Mouse (Mus musculus): ENCODE measurements around the gene B230217C12Rik. TPM values are rescaled to one million over a fixed set of nuclear protein-coding genes. Genes with fewer than 3 reads are reported as not detected.

Gene B230217C12Rik
- polyA plus RNA-seq, 1 experiment from 2014 or later: 15.1 TPM

DNA sequence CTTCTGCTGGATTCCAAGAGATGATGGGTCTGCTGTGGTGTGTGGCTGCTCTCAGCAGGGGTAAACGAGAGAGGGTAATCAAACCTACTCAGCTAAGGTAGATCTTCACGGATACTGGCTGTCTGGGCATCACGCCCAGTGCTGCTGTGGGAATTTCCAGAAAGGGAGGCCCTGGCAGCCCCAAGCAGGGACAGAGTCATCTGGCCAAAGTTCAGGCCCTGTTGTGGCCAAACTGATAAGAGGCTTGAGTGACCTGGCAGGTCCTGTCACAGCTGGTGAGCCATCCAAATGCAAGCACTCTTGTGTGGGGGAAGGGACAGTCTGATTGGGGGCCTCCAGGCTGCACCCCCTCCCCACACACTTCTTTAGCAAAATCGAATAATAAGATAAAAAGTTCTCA is 19.7 kb upstream of the B230217C12Rik start:
- Histone ChIP-seq H3K4me1 (peaks cover 38% of the 10 kb centered on the region), H3K4me2 (no peak overlapping the region), H3K27me3 (no peaks in the 10 kb centered on the region), H3K4me3 (replicated peaks) (no peak overlapping the region), H3K9me3 (no peaks in the 10 kb centered on the region), H3K27ac (no peak overlapping the region), H3K9ac (no peak overlapping the region), H3K36me3 (replicated peaks) (peaks cover 36% of the 10 kb centered on the region)
- no peak for ATAC-seq (ENCODE audit: low FRiP score)
- WGBS: 72% methylated on average over 4 of the region's 4 CpGs

DNA sequence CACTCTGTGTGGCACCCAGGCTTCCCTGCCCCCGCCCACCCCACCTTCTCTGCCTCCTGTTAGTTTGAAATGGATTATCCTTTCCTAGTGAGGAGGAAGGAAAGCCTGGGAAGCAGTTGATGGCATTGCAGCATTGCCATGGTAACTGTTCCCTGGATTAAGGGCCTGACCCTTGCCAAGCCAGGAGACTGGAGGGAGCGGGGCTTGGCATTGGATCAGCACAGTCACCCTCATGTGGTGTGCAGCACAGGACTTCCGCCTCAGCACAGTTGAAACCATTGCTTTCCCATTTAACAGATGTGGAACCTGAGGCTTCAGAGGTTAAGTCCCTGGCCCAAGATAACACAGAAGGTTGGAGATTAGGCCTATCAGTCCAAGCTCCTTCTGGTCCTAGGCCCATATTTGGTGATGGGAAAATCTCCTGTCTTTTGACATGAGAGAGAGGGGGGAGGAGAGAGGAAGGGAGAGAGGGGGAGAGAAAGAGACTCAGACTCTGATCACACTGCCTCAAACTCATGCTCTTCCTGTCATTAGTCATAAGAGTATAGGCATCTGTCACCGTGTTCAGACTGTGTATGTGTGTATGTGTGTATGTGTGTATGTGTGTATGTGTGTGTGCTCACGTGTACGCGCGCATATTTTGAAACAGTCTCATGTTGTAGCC is 19.0 kb upstream of the B230217C12Rik start:
- H3K27me3 ChIP-seq: no peaks in the 10 kb centered on the region
- 93% methylated on average over 8 of the region's 8 CpGs for WGBS
- peaks cover 38% of the 10 kb centered on the region for H3K36me3 ChIP-seq (replicated peaks)
- no peak overlapping the region for H3K4me3 ChIP-seq (replicated peaks)
- no peak for ATAC-seq (ENCODE audit: low FRiP score)
- no peak overlapping the region for H3K9ac ChIP-seq
- no peak overlapping the region for H3K27ac ChIP-seq
- peaks cover 31% of the 10 kb centered on the region for H3K4me1 ChIP-seq
- no peak overlapping the region for H3K4me2 ChIP-seq
- H3K9me3 ChIP-seq: no peaks in the 10 kb centered on the region

DNA sequence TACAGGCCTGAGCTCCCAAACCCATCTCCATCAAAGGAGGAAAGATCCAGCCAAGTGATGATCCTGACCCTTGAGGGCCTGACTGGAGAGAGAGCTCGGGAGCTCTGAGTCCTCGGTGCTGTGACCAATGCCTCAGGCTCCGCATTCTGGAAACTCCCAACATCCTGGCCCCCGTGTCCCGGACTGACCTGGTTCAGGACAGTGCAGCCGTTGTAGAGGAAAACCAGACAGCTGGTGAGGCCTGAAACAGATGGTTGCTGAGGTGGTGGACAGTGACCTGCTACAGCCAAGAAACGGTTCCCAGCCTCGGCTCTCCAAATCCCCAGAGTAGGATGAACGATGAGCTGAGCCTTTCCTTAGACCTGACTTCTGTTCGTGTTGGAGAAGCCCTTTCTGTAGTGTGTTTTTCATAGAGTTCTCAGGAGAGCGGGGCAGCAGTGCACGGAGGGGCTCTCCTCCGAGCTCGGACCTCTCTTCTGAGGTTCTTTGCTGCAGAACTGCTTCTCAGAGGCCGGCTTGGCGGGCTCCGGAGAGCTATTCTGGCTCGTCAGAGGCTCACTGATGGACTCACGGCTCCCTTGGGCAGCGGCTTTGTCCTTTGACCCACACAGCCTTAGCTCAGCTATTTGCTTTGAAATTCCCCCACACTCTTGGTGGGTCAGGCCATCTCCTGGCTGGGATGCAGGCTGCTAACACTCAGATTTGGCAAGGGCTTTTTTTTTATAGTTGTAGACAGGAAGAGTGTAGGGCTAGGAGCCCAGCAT is 17.6 kb upstream of the B230217C12Rik start:
- Histone ChIP-seq H3K9ac (no peak overlapping the region), H3K36me3 (replicated peaks) (peaks cover 49% of the 10 kb centered on the region), H3K27ac (no peak overlapping the region), H3K4me2 (no peak overlapping the region), H3K9me3 (no peaks in the 10 kb centered on the region), H3K4me3 (replicated peaks) (no peak overlapping the region), H3K4me1 (peaks cover 17% of the 10 kb centered on the region), H3K27me3 (no peaks in the 10 kb centered on the region)
- ATAC-seq (ENCODE audit: low FRiP score): no peak
- 84% methylated on average over 20 of the region's 20 CpGs for WGBS

- Histone ChIP-seq H3K36me3 (replicated peaks) (peaks cover 52% of the 10 kb centered on the region), H3K9me3 (no peaks in the 10 kb centered on the region), H3K4me2 (no peak overlapping the region), H3K4me3 (replicated peaks) (no peak overlapping the region), H3K4me1 (peaks cover 6% of the 10 kb centered on the region), H3K27ac (no peak overlapping the region), H3K27me3 (no peaks in the 10 kb centered on the region), H3K9ac (no peak overlapping the region)
- WGBS: 94% methylated on average over 11 of the region's 11 CpGs
- ATAC-seq (ENCODE audit: low FRiP score): no peak
These were observed 16.4 kb upstream of the B230217C12Rik start for GRCm38 (mm10) chr11:97824168-97824567.

DNA sequence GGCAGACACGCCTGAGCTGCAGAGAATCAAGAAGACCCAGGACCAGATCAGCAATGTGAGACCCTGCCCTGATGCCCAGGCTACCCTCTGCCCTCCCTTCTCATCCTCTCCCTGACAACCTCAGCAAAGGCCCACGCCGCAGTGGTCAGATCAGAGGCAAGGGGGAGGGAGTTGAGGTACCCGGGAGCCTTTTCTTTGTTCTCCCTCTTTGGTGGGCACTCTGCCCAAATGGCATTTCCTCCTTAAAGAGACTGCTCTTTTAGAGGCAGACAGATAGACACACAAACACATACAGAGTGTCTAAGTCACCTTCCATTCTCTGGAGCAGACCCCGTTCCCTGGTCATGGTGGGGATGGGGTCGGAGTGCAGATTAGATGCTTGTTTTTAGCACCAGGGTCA is 15.7 kb upstream of the B230217C12Rik start:
- WGBS: 77% methylated on average over 6 of the region's 6 CpGs

GRCm38 (mm10) chr11:97825295-97825694 is 15.3 kb upstream of the B230217C12Rik start:
- no peaks in the 10 kb centered on the region for H3K27me3 ChIP-seq
- H3K9ac ChIP-seq: no peak overlapping the region
- peaks cover 50% of the 10 kb centered on the region for H3K36me3 ChIP-seq (replicated peaks)
- H3K4me3 ChIP-seq (replicated peaks): no peak overlapping the region
- no peak for ATAC-seq (ENCODE audit: low FRiP score)
- no peak overlapping the region for H3K4me2 ChIP-seq
- H3K9me3 ChIP-seq: no peaks in the 10 kb centered on the region
- H3K27ac ChIP-seq: no peak overlapping the region
- WGBS: 94% methylated on average over 10 of the region's 10 CpGs
- peaks cover 3% of the 10 kb centered on the region; the same call in 1 of the 2 replicates for H3K4me1 ChIP-seq

More for the DNA sequence above, 15.7 kb upstream of the B230217C12Rik start:
- no peak overlapping the region for H3K4me2 ChIP-seq
- H3K27me3 ChIP-seq: no peaks in the 10 kb centered on the region
- H3K9ac ChIP-seq: no peak overlapping the region
- no peak for ATAC-seq (ENCODE audit: low FRiP score)
- H3K4me1 ChIP-seq: peaks cover 3% of the 10 kb centered on the region; the same call in 1 of the 2 replicates
- no peaks in the 10 kb centered on the region for H3K9me3 ChIP-seq
- peaks cover 53% of the 10 kb centered on the region for H3K36me3 ChIP-seq (replicated peaks)
- H3K4me3 ChIP-seq (replicated peaks): no peak overlapping the region
- no peak overlapping the region for H3K27ac ChIP-seq

- H3K36me3 ChIP-seq (replicated peaks): peaks cover 47% of the 10 kb centered on the region
These were observed 14.6 kb upstream of the B230217C12Rik start for GRCm38 (mm10) chr11:97825971-97826370.

DNA sequence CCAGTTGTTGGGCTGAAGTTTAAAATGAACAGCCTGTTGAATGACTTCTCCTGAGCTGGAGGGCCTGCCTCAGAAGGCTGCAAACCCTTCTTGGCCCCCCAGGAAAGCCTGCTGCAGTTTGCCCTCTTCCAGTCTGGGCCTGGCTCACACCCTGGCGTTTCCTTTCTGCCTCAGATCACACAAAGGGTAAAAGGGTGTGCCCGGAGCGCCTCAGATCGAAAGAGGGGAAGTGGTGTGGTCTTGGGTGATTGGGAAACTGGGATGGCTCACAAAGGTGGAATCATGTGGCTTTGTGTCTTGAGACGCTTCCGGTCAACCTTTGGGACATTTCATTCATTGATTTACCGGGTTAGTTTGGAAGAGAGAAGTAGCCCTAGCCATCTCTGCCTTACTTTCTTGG is 14.2 kb upstream of the B230217C12Rik start:
- H3K9me3 ChIP-seq: no peaks in the 10 kb centered on the region
- 81% methylated on average over 7 of the region's 7 CpGs for WGBS
- no peak for ATAC-seq (ENCODE audit: low FRiP score)
- peaks cover 43% of the 10 kb centered on the region for H3K36me3 ChIP-seq (replicated peaks)
- H3K27ac ChIP-seq: no peak overlapping the region
- H3K4me1 ChIP-seq: no peaks in the 10 kb centered on the region; the same call in 1 of the 2 replicates
- no peak overlapping the region for H3K4me2 ChIP-seq
- H3K4me3 ChIP-seq (replicated peaks): no peak overlapping the region
- H3K27me3 ChIP-seq: no peaks in the 10 kb centered on the region
- no peak overlapping the region for H3K9ac ChIP-seq

More at GRCm38 (mm10) chr11:97825971-97826370, 14.6 kb upstream of the B230217C12Rik start:
- H3K27ac ChIP-seq: no peak overlapping the region
- H3K27me3 ChIP-seq: no peaks in the 10 kb centered on the region
- WGBS: 77% methylated on average over 9 of the region's 9 CpGs
- no peak for ATAC-seq (ENCODE audit: low FRiP score)
- no peak overlapping the region for H3K4me3 ChIP-seq (replicated peaks)
- no peaks in the 10 kb centered on the region for H3K9me3 ChIP-seq
- H3K4me2 ChIP-seq: no peak overlapping the region
- no peaks in the 10 kb centered on the region; the same call in 1 of the 2 replicates for H3K4me1 ChIP-seq
- no peak overlapping the region for H3K9ac ChIP-seq

DNA sequence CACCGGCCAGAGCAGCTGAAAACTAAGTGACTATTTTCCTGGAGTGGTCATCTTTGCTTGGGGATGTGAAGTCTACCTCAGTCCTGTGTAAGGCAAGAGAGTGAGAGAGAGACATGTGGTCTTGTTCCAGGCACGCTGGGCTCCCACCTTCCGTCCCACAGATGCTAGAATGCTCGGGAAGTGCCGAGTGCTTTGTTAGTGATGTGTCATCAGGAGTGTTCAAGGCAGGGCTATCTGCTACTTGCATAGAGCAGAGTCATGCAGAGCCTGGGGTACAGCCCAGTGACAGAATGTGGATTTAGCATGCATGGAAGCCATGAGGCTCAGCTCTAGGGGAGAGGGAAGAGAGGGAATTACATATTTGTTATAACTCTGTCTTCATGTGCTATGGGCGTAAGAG is 12.9 kb upstream of the B230217C12Rik start:
- H3K9ac ChIP-seq: no peak overlapping the region
- H3K27ac ChIP-seq: no peak overlapping the region
- no peaks in the 10 kb centered on the region for H3K9me3 ChIP-seq
- H3K27me3 ChIP-seq: no peaks in the 10 kb centered on the region
- no peak overlapping the region for H3K4me2 ChIP-seq
- no peak for ATAC-seq (ENCODE audit: low FRiP score)
- 89% methylated on average over 6 of the region's 6 CpGs for WGBS
- no peak overlapping the region for H3K4me3 ChIP-seq (replicated peaks)
- H3K4me1 ChIP-seq: no peaks in the 10 kb centered on the region; the same call in 1 of the 2 replicates
- peaks cover 49% of the 10 kb centered on the region for H3K36me3 ChIP-seq (replicated peaks)

GRCm38 (mm10) chr11:97829365-97829764 is 11.2 kb upstream of the B230217C12Rik start:
- Histone ChIP-seq H3K9ac (no peak overlapping the region), H3K36me3 (replicated peaks) (peaks cover 58% of the 10 kb centered on the region), H3K27me3 (no peaks in the 10 kb centered on the region), H3K4me3 (replicated peaks) (no peak overlapping the region), H3K27ac (no peak overlapping the region), H3K9me3 (no peaks in the 10 kb centered on the region), H3K4me2 (no peak overlapping the region), H3K4me1 (no peaks in the 10 kb centered on the region; the same call in 1 of the 2 replicates)
- WGBS: 93% methylated on average over 7 of the region's 7 CpGs
- ATAC-seq (ENCODE audit: low FRiP score): no peak

- H3K9me3 ChIP-seq: no peaks in the 10 kb centered on the region
- H3K27me3 ChIP-seq: no peaks in the 10 kb centered on the region
- H3K9ac ChIP-seq: no peak overlapping the region
- no peaks in the 10 kb centered on the region; the same call in 1 of the 2 replicates for H3K4me1 ChIP-seq
- WGBS: 89% methylated on average over 12 of the region's 12 CpGs
- H3K4me3 ChIP-seq (replicated peaks): no peak overlapping the region
- H3K4me2 ChIP-seq: no peak overlapping the region
- peaks cover 58% of the 10 kb centered on the region for H3K36me3 ChIP-seq (replicated peaks)
- H3K27ac ChIP-seq: no peak overlapping the region
- ATAC-seq (ENCODE audit: low FRiP score): no peak
These were observed 10.6 kb upstream of the B230217C12Rik start for GRCm38 (mm10) chr11:97829913-97830476.

- H3K27me3 ChIP-seq: no peaks in the 10 kb centered on the region
- peaks cover 58% of the 10 kb centered on the region for H3K36me3 ChIP-seq (replicated peaks)
- no peaks in the 10 kb centered on the region for H3K4me1 ChIP-seq
- no peak for ATAC-seq (ENCODE audit: low FRiP score)
- H3K27ac ChIP-seq: no peak overlapping the region
- 85% methylated on average over 6 of the region's 6 CpGs for WGBS
- no peaks in the 10 kb centered on the region for H3K9me3 ChIP-seq
- no peak overlapping the region for H3K9ac ChIP-seq
- H3K4me2 ChIP-seq: no peak overlapping the region
- H3K4me3 ChIP-seq (replicated peaks): no peak overlapping the region
These were observed 10.1 kb upstream of the B230217C12Rik start for GRCm38 (mm10) chr11:97830501-97830900.

Measured in forebrain, embryonic 12.5 days (tissue).